Mouse (Mus musculus) ES-Bruce4 (cell line): ENCODE data around the gene Cdk17. TPM values are rescaled to one million over a fixed set of nuclear protein-coding genes. Genes with fewer than 3 reads are reported as not detected.
"Not testable (repeated sequence)": the region's sequence is repeated elsewhere in the genome, so short reads cannot be mapped to it uniquely, and the experiment has no call there.

Experiments used
- H3K27ac ChIP-seq: 2 replicates; pipeline ENCODE4 v1.5.1; 2012; ENCODE audit warnings: low read length, inconsistent platforms; ENCODE audit not compliant: insufficient read depth
- H3K27me3 ChIP-seq: 2 replicates; pipeline ENCODE4 v1.6.1; 2012; ENCODE audit warnings: mild to moderate bottlenecking, low read length, inconsistent platforms; ENCODE audit not compliant: control insufficient read depth, poor library complexity, insufficient read depth, severe bottlenecking
- H3K36me3 ChIP-seq: 2 replicates; pipeline ENCODE4 v1.6.1; 2012; ENCODE audit warnings: inconsistent platforms, mild to moderate bottlenecking, low read length, moderate library complexity; ENCODE audit not compliant: control insufficient read depth, poor library complexity, insufficient read depth, severe bottlenecking
- H3K4me1 ChIP-seq: one replicate; pipeline ENCODE4 v1.8.1; 2011; ENCODE audit warnings: low read length; ENCODE audit not compliant: control insufficient read depth, insufficient read depth
- H3K4me3 ChIP-seq: 2 replicates; pipeline ENCODE4 v1.5.1; 2011; ENCODE audit warnings: low read depth, mild to moderate bottlenecking, low read length
- H3K9ac ChIP-seq: 2 replicates; pipeline ENCODE4 v1.6.1; 2012; ENCODE audit warnings: low read depth, mild to moderate bottlenecking, inconsistent platforms; ENCODE audit not compliant: poor library complexity, severe bottlenecking
- H3K9me3 ChIP-seq: replicated peaks from 2 replicates; pipeline ENCODE4 v1.6.1; 2012; ENCODE audit warnings: mild to moderate bottlenecking, low read length, inconsistent platforms; ENCODE audit not compliant: control insufficient read depth, poor library complexity, insufficient read depth, severe bottlenecking
- CTCF ChIP-seq: IDR thresholded peaks from one replicate; pipeline ENCODE4 v1.8.1; 2011; ENCODE audit warnings: low read depth, low read length
- EP300 ChIP-seq: IDR thresholded peaks from 2 replicates; pipeline ENCODE4 v1.6.1; 2011; ENCODE audit warnings: low read depth, low read length; ENCODE audit not compliant: insufficient read depth
- POLR2A ChIP-seq: IDR thresholded peaks from one replicate; pipeline ENCODE4 v1.8.1; 2011; ENCODE audit warnings: low read length; ENCODE audit not compliant: insufficient read depth
- polyA plus RNA-seq: library from polyadenylated mRNA; stranded (reverse); fragments of >200 nt; gene quantifications from 2 replicates; pipeline ENCODE4 v1.2.4, GENCODE M21; 2011; ENCODE audit warnings: low read depth; ENCODE audit not compliant: missing spikeins, insufficient read depth, insufficient read length

Cdk17 gene
- polyA plus RNA-seq, 1 experiment: 44.2 TPM

GRCm38 (mm10) chr10:93145088-93145487 is 15.6 kb upstream of the Cdk17 start:
- H3K36me3 ChIP-seq: no peaks in the 10 kb centered on the region
- TF ChIP-seq POLR2A: no peak
- TF ChIP-seq EP300: no peak
- no peak for TF ChIP-seq CTCF
- no peak overlapping the region for H3K9ac ChIP-seq

GRCm38 (mm10) chr10:93146601-93147000 is 14.1 kb upstream of the Cdk17 start:
- H3K9ac ChIP-seq: no peak overlapping the region
- H3K27me3 ChIP-seq: no peaks in the 10 kb centered on the region
- H3K27ac ChIP-seq: no peak overlapping the region
- H3K4me1 ChIP-seq: no peaks in the 10 kb centered on the region
- H3K4me3 ChIP-seq: no peak overlapping the region
- no peaks in the 10 kb centered on the region for H3K9me3 ChIP-seq
- TF ChIP-seq POLR2A (no peak), CTCF (no peak), EP300 (no peak)
- H3K36me3 ChIP-seq: no peaks in the 10 kb centered on the region

More at GRCm38 (mm10) chr10:93145088-93145487, 15.6 kb upstream of the Cdk17 start:
- no peaks in the 10 kb centered on the region for H3K27me3 ChIP-seq
- H3K27ac ChIP-seq: no peak overlapping the region
- no peak overlapping the region for H3K4me3 ChIP-seq
- H3K4me1 ChIP-seq: no peaks in the 10 kb centered on the region
- H3K9me3 ChIP-seq: no peaks in the 10 kb centered on the region

- Histone ChIP-seq H3K9me3 (no peaks in the 10 kb centered on the region), H3K27me3 (no peaks in the 10 kb centered on the region), H3K9ac (no peak overlapping the region), H3K4me1 (no peaks in the 10 kb centered on the region), H3K4me3 (no peak overlapping the region), H3K27ac (no peak overlapping the region), H3K36me3 (no peaks in the 10 kb centered on the region)
- TF ChIP-seq CTCF: no peak
- TF ChIP-seq EP300: no peak
- no peak for TF ChIP-seq POLR2A
These were observed 13.0 kb upstream of the Cdk17 start for GRCm38 (mm10) chr10:93147691-93148090.

GRCm38 (mm10) chr10:93149597-93149996 is 11.1 kb upstream of the Cdk17 start:
- H3K36me3 ChIP-seq: no peaks in the 10 kb centered on the region
- H3K9ac ChIP-seq: no peak overlapping the region
- H3K9me3 ChIP-seq: no peaks in the 10 kb centered on the region
- no peak overlapping the region for H3K27ac ChIP-seq
- TF ChIP-seq EP300: no peak
- TF ChIP-seq POLR2A: no peak
- no peak for TF ChIP-seq CTCF
- no peaks in the 10 kb centered on the region for H3K27me3 ChIP-seq
- no peak overlapping the region for H3K4me3 ChIP-seq
- no peaks in the 10 kb centered on the region for H3K4me1 ChIP-seq

GRCm38 (mm10) chr10:93151775-93152174 is 8.9 kb upstream of the Cdk17 start:
- Histone ChIP-seq H3K9me3 (no peaks in the 10 kb centered on the region), H3K9ac (no peak overlapping the region), H3K27ac (no peak overlapping the region), H3K4me3 (no peak overlapping the region), H3K36me3 (no peaks in the 10 kb centered on the region), H3K4me1 (no peaks in the 10 kb centered on the region), H3K27me3 (no peaks in the 10 kb centered on the region)
- TF ChIP-seq POLR2A (no peak), CTCF (no peak)

- no peak overlapping the region for H3K4me3 ChIP-seq
- no peak overlapping the region for H3K27ac ChIP-seq
- no peaks in the 10 kb centered on the region for H3K4me1 ChIP-seq
- H3K9ac ChIP-seq: no peak overlapping the region
- TF ChIP-seq EP300: no peak
- TF ChIP-seq POLR2A: no peak
- no peak for TF ChIP-seq CTCF
- H3K27me3 ChIP-seq: no peaks in the 10 kb centered on the region
- H3K36me3 ChIP-seq: no peaks in the 10 kb centered on the region
- no peaks in the 10 kb centered on the region for H3K9me3 ChIP-seq
These were observed 8.0 kb upstream of the Cdk17 start for GRCm38 (mm10) chr10:93152698-93153097.

- H3K27me3 ChIP-seq, H3K36me3 ChIP-seq, H3K4me3 ChIP-seq, H3K9me3 ChIP-seq, H3K4me1 ChIP-seq, H3K9ac ChIP-seq, H3K27ac ChIP-seq: not testable (repeated sequence)
These were observed 7.3 kb upstream of the Cdk17 start for GRCm38 (mm10) chr10:93153404-93153803.
